Mouse (Mus musculus) myocyte (in vitro differentiated cells): ENCODE data around the gene 2010005H15Rik. TPM values are rescaled to one million over a fixed set of nuclear protein-coding genes. Genes with fewer than 3 reads are reported as not detected.
"Not testable (repeated sequence)": the region's sequence is repeated elsewhere in the genome, so short reads cannot be mapped to it uniquely, and the experiment has no call there.

Experiments used
- H3K27me3 ChIP-seq: one replicate; pipeline ENCODE4 v1.6.1; 2011; ENCODE audit not compliant: control insufficient read depth, insufficient read depth, insufficient read length
- H3K36me3 ChIP-seq: one replicate; pipeline ENCODE4 v1.6.1; 2011; ENCODE audit not compliant: control insufficient read depth, insufficient read depth
- H3K4me2 ChIP-seq: one replicate; pipeline ENCODE4 v1.6.1; 2011; ENCODE audit warnings: low read depth, control low read depth
- H3K4me3 ChIP-seq: one replicate; pipeline ENCODE4 v1.5.1; 2011; ENCODE audit warnings: mild to moderate bottlenecking, control low read depth, moderate library complexity
- H3K79me2 ChIP-seq: one replicate; pipeline ENCODE4 v1.6.1; 2011; ENCODE audit not compliant: control insufficient read depth, insufficient read depth
- H3ac ChIP-seq: one replicate; pipeline ENCODE4 v1.6.1; 2011; ENCODE audit not compliant: control insufficient read depth, insufficient read length
- CEBPB ChIP-seq: IDR thresholded peaks from 2 replicates; pipeline ENCODE4 v1.6.1; 2011; ENCODE audit warnings: mild to moderate bottlenecking, moderate library complexity; ENCODE audit not compliant: poor library complexity, insufficient read depth, severe bottlenecking
- E2F4 ChIP-seq: IDR thresholded peaks from one replicate; pipeline ENCODE4 v1.6.1; 2011; ENCODE audit warnings: mild to moderate bottlenecking, control low read depth, moderate library complexity; ENCODE audit not compliant: insufficient read depth
- MAX ChIP-seq: IDR thresholded peaks from one replicate; pipeline ENCODE4 v1.6.1; 2011; ENCODE audit warnings: low read depth, mild to moderate bottlenecking, control low read depth
- MYOD1 ChIP-seq, 3 experiments: IDR thresholded peaks; one replicate each; pipeline ENCODE4 v1.6.1; 2011; ENCODE audit warnings: control low read depth in 2 of 3, low read depth in 2 of 3, mild to moderate bottlenecking in 2 of 3, moderate library complexity in 1 of 3; ENCODE audit not compliant: insufficient read length in 2 of 3, control insufficient read depth in 1 of 3
- MYOG ChIP-seq, 3 experiments: IDR thresholded peaks; one replicate each; pipeline ENCODE4 v1.6.1; 2011; ENCODE audit warnings: control low read depth in 2 of 3, low read depth in 2 of 3, mild to moderate bottlenecking in 2 of 3; ENCODE audit not compliant: insufficient read length in 2 of 3, control insufficient read depth in 1 of 3, insufficient read depth in 1 of 3
- POLR2A ChIP-seq: IDR thresholded peaks from one replicate; pipeline ENCODE4 v1.6.1; 2011; ENCODE audit warnings: low read depth, mild to moderate bottlenecking, control low read depth, moderate library complexity; ENCODE audit not compliant: insufficient read length
- POLR2AphosphoS2 ChIP-seq: IDR thresholded peaks from one replicate; pipeline ENCODE4 v1.6.1; 2011; ENCODE audit warnings: low read depth, control low read depth; ENCODE audit not compliant: insufficient read length
- REST ChIP-seq: IDR thresholded peaks from one replicate; pipeline ENCODE4 v1.6.1; 2011; ENCODE audit warnings: mild to moderate bottlenecking, control low read depth, moderate library complexity; ENCODE audit not compliant: insufficient read depth, insufficient read length
- SRF ChIP-seq: IDR thresholded peaks from one replicate; pipeline ENCODE4 v1.6.1; 2011; ENCODE audit warnings: low read depth; ENCODE audit not compliant: control insufficient read depth, insufficient read length
- TCF3 ChIP-seq: IDR thresholded peaks from one replicate; pipeline ENCODE4 v1.6.1; 2011; ENCODE audit warnings: low read depth, control low read depth; ENCODE audit not compliant: insufficient read length
- USF1 ChIP-seq: IDR thresholded peaks from one replicate; pipeline ENCODE4 v1.6.1; 2011; ENCODE audit warnings: low read depth, mild to moderate bottlenecking, control low read depth, moderate library complexity
- polyA plus RNA-seq: library from polyadenylated mRNA; unstranded; fragments of >200 nt; fragmentation: generic; extraction: Trizol; gene quantifications from one replicate; pipeline ENCODE4 v1.2.1, GENCODE M21; 2012; ENCODE audit warnings: missing spikeins

Gene 2010005H15Rik
- polyA plus RNA-seq, 1 experiment: not detected

- H3K27me3 ChIP-seq: no peaks in the 10 kb centered on the region
- H3K79me2 ChIP-seq: no peaks in the 10 kb centered on the region
- H3K4me3 ChIP-seq: no peak overlapping the region
- H3K4me2 ChIP-seq: no peak overlapping the region
- H3ac ChIP-seq: no peak overlapping the region
- H3K36me3 ChIP-seq: no peaks in the 10 kb centered on the region
- TF ChIP-seq SRF (no peak), TCF3 (no peak), MYOG (IDR thresholded peaks at IDR 0.05; ENCODE audit: control insufficient read depth in 1 of 3, insufficient read depth in 1 of 3, insufficient read length in 2 of 3, low read depth in 2 of 3) (no peak), POLR2A (no peak), POLR2AphosphoS2 (no peak), E2F4 (no peak), MAX (no peak), MYOD1 (IDR thresholded peaks at IDR 0.05; ENCODE audit: control insufficient read depth in 1 of 3, insufficient read length in 2 of 3, low read depth in 2 of 3) (no peak)
These were observed 17.4 kb upstream of the 2010005H15Rik start for GRCm38 (mm10) chr16:36203846-36204245.

GRCm38 (mm10) chr16:36205684-36206083 lies 15.6 kb upstream of the 2010005H15Rik start:
- H3K4me2 ChIP-seq, H3ac ChIP-seq, H3K79me2 ChIP-seq, H3K27me3 ChIP-seq, H3K36me3 ChIP-seq, H3K4me3 ChIP-seq: not testable (repeated sequence)

GRCm38 (mm10) chr16:36209967-36210453 lies 11.3 kb upstream of the 2010005H15Rik start, which contains the start of gene Gm5416:
TSS of gene Gm5416 (plus strand) at chr16:36210403.
- H3K4me2 ChIP-seq: no peak within 1 kb of the TSS

GRCm38 (mm10) chr16:36260585-36260984 lies 39.3 kb downstream of the 2010005H15Rik start:
- H3ac ChIP-seq, H3K4me2 ChIP-seq, H3K36me3 ChIP-seq, H3K79me2 ChIP-seq, H3K27me3 ChIP-seq, H3K4me3 ChIP-seq: not testable (repeated sequence)

More at GRCm38 (mm10) chr16:36209967-36210453, 11.3 kb upstream of the 2010005H15Rik start, which contains the start of gene Gm5416:
- Histone ChIP-seq H3ac (no peak within 1 kb of the TSS), H3K27me3 (no peaks in the 10 kb centered on the region), H3K36me3 (no peaks in the 10 kb centered on the region), H3K4me3 (no peak within 1 kb of the TSS), H3K79me2 (no peaks in the 10 kb centered on the region)
- TF ChIP-seq POLR2AphosphoS2 (no peak), POLR2A (no peak), REST (no peak), CEBPB (no peak), E2F4 (no peak), MAX (no peak)

- H3ac ChIP-seq, H3K79me2 ChIP-seq, H3K27me3 ChIP-seq, H3K4me2 ChIP-seq, H3K36me3 ChIP-seq, H3K4me3 ChIP-seq: not testable (repeated sequence)
These were observed 55.5 kb downstream of the 2010005H15Rik start, which contains the start of gene Stfa1 for GRCm38 (mm10) chr16:36276796-36277195. TSS of gene Stfa1 (plus strand) at chr16:36276951.

GRCm38 (mm10) chr16:36289140-36289539 lies 67.9 kb downstream of the 2010005H15Rik start:
- TF ChIP-seq MAX (no peak), TCF3 (no peak), POLR2A (no peak), MYOG (IDR thresholded peaks at IDR 0.05; ENCODE audit: control insufficient read depth in 1 of 3, insufficient read depth in 1 of 3, insufficient read length in 2 of 3, low read depth in 2 of 3) (no peak), MYOD1 (IDR thresholded peaks at IDR 0.05; ENCODE audit: control insufficient read depth in 1 of 3, insufficient read length in 2 of 3, low read depth in 2 of 3) (no peak), USF1 (no peak), CEBPB (no peak), SRF (no peak)
- H3K4me2 ChIP-seq: no peak overlapping the region
- no peaks in the 10 kb centered on the region for H3K79me2 ChIP-seq
- H3K4me3 ChIP-seq: no peak overlapping the region
- H3K36me3 ChIP-seq: no peaks in the 10 kb centered on the region
- H3K27me3 ChIP-seq: no peaks in the 10 kb centered on the region
- H3ac ChIP-seq: no peak overlapping the region

Other genes starting within 250 kb of the 2010005H15Rik start
- 14.8 TPM for gene Kpna1, start 242.7 kb upstream of the 2010005H15Rik start, polyA plus RNA-seq
- 1.9 TPM for gene Wdr5b, start 180.3 kb upstream of the 2010005H15Rik start, polyA plus RNA-seq
- gene Fam162a, start 149.9 kb upstream of the 2010005H15Rik start, polyA plus RNA-seq: 363 TPM
- gene Ccdc58, start 149.8 kb upstream of the 2010005H15Rik start, polyA plus RNA-seq: 41.8 TPM
- gene Csta1, start 90.2 kb upstream of the 2010005H15Rik start, polyA plus RNA-seq: not detected
- gene Stfa2l1, start 64.7 kb upstream of the 2010005H15Rik start, polyA plus RNA-seq: not detected
- not detected for gene Gm5483, start 37.3 kb upstream of the 2010005H15Rik start, polyA plus RNA-seq
- not detected for gene Gm5416, start 11.1 kb upstream of the 2010005H15Rik start, polyA plus RNA-seq
- not detected for gene Stfa1, start 55.5 kb downstream of the 2010005H15Rik start, polyA plus RNA-seq
- not detected for gene BC117090, start 112.9 kb downstream of the 2010005H15Rik start, polyA plus RNA-seq
- not detected for gene BC100530, start 146.3 kb downstream of the 2010005H15Rik start, polyA plus RNA-seq
- not detected for gene Stfa2, start 187.0 kb downstream of the 2010005H15Rik start, polyA plus RNA-seq
- not detected for gene Stfa3, start 233.9 kb downstream of the 2010005H15Rik start, polyA plus RNA-seq